Mouse (Mus musculus) thymus, adult 2 months (tissue): ENCODE data around the gene Atf1. TPM values are rescaled to one million over a fixed set of nuclear protein-coding genes. Genes with fewer than 3 reads are reported as not detected.

Experiments used
- DNase-seq: peaks from one replicate; pipeline ENCODE4 v3.0.0; 2021
- H3K27ac ChIP-seq: fragments of 200-500 bp; 2 replicates; pipeline ENCODE4 v1.5.1; 2012; ENCODE audit warnings: low read length, control low read depth; ENCODE audit not compliant: control insufficient read depth, insufficient read depth
- H3K27me3 ChIP-seq: fragments of 200-500 bp; 2 replicates; pipeline ENCODE4 v1.6.1; 2012; ENCODE audit warnings: mild to moderate bottlenecking, low read length, moderate library complexity, mixed read lengths; ENCODE audit not compliant: control insufficient read depth, insufficient read depth
- H3K36me3 ChIP-seq: fragments of 200-500 bp; 2 replicates; pipeline ENCODE4 v1.6.1; 2012; ENCODE audit warnings: mild to moderate bottlenecking, low read length, moderate library complexity; ENCODE audit not compliant: control insufficient read depth, insufficient read depth
- H3K4me1 ChIP-seq: fragments of 200-500 bp; replicated peaks from 2 replicates; pipeline ENCODE4 v1.6.1; 2012; ENCODE audit warnings: low read length; ENCODE audit not compliant: control insufficient read depth, insufficient read depth
- H3K4me3 ChIP-seq: fragments of 200-500 bp; 2 replicates; pipeline ENCODE4 v1.5.1; 2012; ENCODE audit warnings: mild to moderate bottlenecking, low read length, control low read depth, moderate library complexity; ENCODE audit not compliant: control insufficient read depth, insufficient read depth
- CTCF ChIP-seq: fragments of 200-500 bp; IDR thresholded peaks from 2 replicates; pipeline ENCODE4 v1.5.1; 2012; ENCODE audit warnings: mild to moderate bottlenecking, control low read depth, low read length, moderate library complexity, borderline replicate concordance; ENCODE audit not compliant: control insufficient read depth, poor library complexity, insufficient read depth; ENCODE audit errors: extremely low read depth
- POLR2A ChIP-seq: fragments of 200-500 bp; IDR thresholded peaks from 2 replicates; pipeline ENCODE4 v1.6.1; 2012; ENCODE audit warnings: mild to moderate bottlenecking, low read length, control low read depth, moderate library complexity; ENCODE audit not compliant: control insufficient read depth, poor library complexity, insufficient read depth; ENCODE audit errors: extremely low read depth
- WGBS: fragments of 180-500 bp; shearing (Covaris S2); methylation state at CpG from one replicate; pipeline ENCODE4 v1.1.7; 2018; 5-methylcytosine and 5-hydroxymethylcytosine counted together
- polyA plus RNA-seq: library from polyadenylated mRNA; depleted of rRNA; stranded (reverse); fragments of >200 nt; gene quantifications from 2 replicates; pipeline ENCODE4 v1.2.3, GENCODE M21; 2012

Atf1 gene
- polyA plus RNA-seq, 1 experiment: 86.4 TPM

- no peaks in the 10 kb centered on the region for H3K4me1 ChIP-seq
- WGBS: 97% methylated on average over 20 of the region's 20 CpGs
- TF ChIP-seq CTCF (no peak), POLR2A (no peak)
- no peak within 1 kb of the TSS for H3K27ac ChIP-seq
- DNase-seq: no peak
- H3K27me3 ChIP-seq: no peaks in the 10 kb centered on the region
- H3K4me3 ChIP-seq: no peak within 1 kb of the TSS
- no peaks in the 10 kb centered on the region for H3K36me3 ChIP-seq
Observed at GRCm38 (mm10) chr15:100280626-100281025, 53.0 kb downstream of the Atf1 start, which contains the start of gene Tmprss12. TSS of gene Tmprss12 (plus strand) at chr15:100280837.

- Histone ChIP-seq H3K27me3 (no peaks in the 10 kb centered on the region), H3K27ac (no peak overlapping the region), H3K4me1 (no peaks in the 10 kb centered on the region), H3K36me3 (no peaks in the 10 kb centered on the region), H3K4me3 (no peak overlapping the region)
- TF ChIP-seq CTCF: no peak
- no peak for DNase-seq
- WGBS: 97% methylated on average over 6 of the region's 6 CpGs
Observed at GRCm38 (mm10) chr15:100288980-100289379, 61.4 kb downstream of the Atf1 start.

- TF ChIP-seq POLR2A (no peak), CTCF (no peak)
- 92% methylated on average over 5 of the region's 5 CpGs for WGBS
- no peak for DNase-seq
- H3K36me3 ChIP-seq: no peaks in the 10 kb centered on the region
- no peaks in the 10 kb centered on the region for H3K4me1 ChIP-seq
- H3K27ac ChIP-seq: no peak overlapping the region
- no peak overlapping the region for H3K4me3 ChIP-seq
- no peaks in the 10 kb centered on the region for H3K27me3 ChIP-seq
Observed at GRCm38 (mm10) chr15:100290858-100291257, 63.2 kb downstream of the Atf1 start.

DNA sequence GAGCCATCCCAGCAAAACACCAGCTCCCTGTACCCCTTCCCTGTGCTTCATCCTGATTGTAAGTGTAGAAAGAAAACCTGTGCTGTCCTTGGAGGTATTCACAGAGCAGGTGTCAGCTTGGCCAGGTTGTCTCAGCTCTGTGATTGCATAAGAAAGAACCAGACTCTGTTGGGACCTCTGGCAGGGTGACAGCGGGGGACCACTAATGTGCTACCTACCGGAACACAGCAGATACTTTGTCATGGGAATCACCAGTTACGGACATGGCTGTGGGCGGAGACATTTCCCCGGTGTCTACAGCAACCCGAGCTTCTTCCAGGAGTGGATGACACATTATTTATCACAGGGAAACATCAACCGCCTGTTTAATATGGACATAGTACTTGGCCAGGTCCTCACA, 64.7 kb downstream of the Atf1 start:
- H3K27me3 ChIP-seq: no peaks in the 10 kb centered on the region
- TF ChIP-seq POLR2A (no peak), CTCF (no peak)
- no peaks in the 10 kb centered on the region for H3K36me3 ChIP-seq
- 90% methylated on average over 7 of the region's 7 CpGs for WGBS
- no peak for DNase-seq
- no peak overlapping the region for H3K4me3 ChIP-seq
- H3K27ac ChIP-seq: no peak overlapping the region
- no peaks in the 10 kb centered on the region for H3K4me1 ChIP-seq

GRCm38 (mm10) chr15:100297856-100298255, 70.2 kb downstream of the Atf1 start:
- Histone ChIP-seq H3K36me3 (no peaks in the 10 kb centered on the region), H3K27ac (no peak overlapping the region), H3K27me3 (no peaks in the 10 kb centered on the region), H3K4me1 (no peaks in the 10 kb centered on the region), H3K4me3 (no peak overlapping the region)
- TF ChIP-seq POLR2A (no peak), CTCF (no peak)
- DNase-seq: no peak
- 74% methylated on average over 5 of the region's 5 CpGs for WGBS

DNA sequence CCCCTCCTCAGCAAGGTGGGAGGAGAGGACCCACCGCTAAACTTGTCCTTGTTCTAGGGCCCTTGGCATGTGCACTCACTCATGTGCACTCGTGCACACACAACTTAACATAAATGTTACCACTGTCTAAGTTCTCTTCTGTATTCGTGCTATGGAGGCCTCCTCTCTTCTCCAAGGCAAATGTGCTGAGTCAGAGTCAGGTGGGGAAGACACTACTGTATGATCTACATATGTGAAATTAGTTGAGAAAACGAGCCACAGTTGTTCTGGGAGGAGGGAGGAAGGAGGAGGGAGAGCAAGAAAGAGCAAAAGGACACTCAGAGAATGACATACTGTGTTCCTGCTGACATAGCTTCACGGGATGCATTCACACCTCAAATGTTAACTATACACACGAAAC, 72.9 kb downstream of the Atf1 start:
- 54% methylated on average over 6 of the region's 6 CpGs for WGBS
- Histone ChIP-seq H3K4me3 (no peak overlapping the region), H3K27me3 (no peaks in the 10 kb centered on the region), H3K27ac (no peak overlapping the region), H3K4me1 (peaks cover 1% of the 10 kb centered on the region; the same call in 1 of the 2 replicates), H3K36me3 (no peaks in the 10 kb centered on the region)
- DNase-seq: peak; percentile 9
- no peak for TF ChIP-seq CTCF
- no peak for TF ChIP-seq POLR2A

DNA sequence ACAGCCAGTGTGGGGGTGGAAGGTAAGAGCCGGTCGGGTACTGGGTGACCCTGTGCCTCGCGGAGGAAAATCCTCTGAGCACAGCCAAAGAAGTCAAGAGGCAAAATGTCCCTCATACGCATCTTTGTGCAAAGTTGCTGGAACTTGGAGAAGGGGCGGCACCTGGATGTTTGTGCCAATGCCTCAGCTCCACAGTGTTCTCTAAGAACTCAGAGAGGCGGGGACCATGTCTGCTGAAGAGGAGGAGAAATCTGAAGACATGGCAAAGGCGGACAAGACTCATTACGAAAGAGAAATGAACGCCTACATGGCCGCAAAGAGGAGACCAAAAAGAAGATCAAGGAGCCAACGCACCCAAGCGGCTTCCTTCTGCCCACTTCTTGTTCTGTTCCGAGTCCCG, 73.9 kb downstream of the Atf1 start:
- TF ChIP-seq CTCF (no peak), POLR2A (no peak)
- DNase-seq: no peak
- H3K27ac ChIP-seq: no peak overlapping the region
- H3K27me3 ChIP-seq: no peaks in the 10 kb centered on the region
- H3K4me3 ChIP-seq: no peak overlapping the region
- no peaks in the 10 kb centered on the region for H3K36me3 ChIP-seq
- WGBS: 93% methylated on average over 15 of the region's 15 CpGs
- peaks cover 2% of the 10 kb centered on the region; the same call in 1 of the 2 replicates for H3K4me1 ChIP-seq
